Mouse (Mus musculus) brain, adult 2 months (tissue): Measurements from ENCODE around the gene 9530068E07Rik.
"Not testable (repeated sequence)": the region's sequence is repeated elsewhere in the genome, so short reads cannot be mapped to it uniquely, and the experiment has no call there.

Source experiments
- DNase-seq: peaks from one replicate; pipeline ENCODE4 v3.0.0; 2011; ENCODE audit warnings: low read depth, low spot score

Gene 9530068E07Rik

GRCm38 (mm10) chr11:52373841-52374240, 22.4 kb upstream of the 9530068E07Rik start:
- no peak for DNase-seq

- DNase-seq = peak; percentile 74
These were observed 21.9 kb upstream of the 9530068E07Rik start for GRCm38 (mm10) chr11:52374340-52374739.

- DNase-seq = no peak
These were observed 18.6 kb upstream of the 9530068E07Rik start for GRCm38 (mm10) chr11:52377579-52377978.

- DNase-seq = no peak
These were observed 17.0 kb upstream of the 9530068E07Rik start for GRCm38 (mm10) chr11:52379241-52379640.

- no peak for DNase-seq
These were observed 12.5 kb upstream of the 9530068E07Rik start for GRCm38 (mm10) chr11:52383741-52384140.

- no peak for DNase-seq
These were observed 11.6 kb upstream of the 9530068E07Rik start for GRCm38 (mm10) chr11:52384667-52385066.

GRCm38 (mm10) chr11:52386892-52387291, 9.3 kb upstream of the 9530068E07Rik start:
- peak; percentile 21 for DNase-seq

GRCm38 (mm10) chr11:52388150-52388549, 8.1 kb upstream of the 9530068E07Rik start:
- DNase-seq = no peak

- not testable (repeated sequence) for DNase-seq
These were observed 7.2 kb upstream of the 9530068E07Rik start for GRCm38 (mm10) chr11:52388979-52389378.

- no peak for DNase-seq
These were observed 6.3 kb upstream of the 9530068E07Rik start for GRCm38 (mm10) chr11:52389933-52390332.

GRCm38 (mm10) chr11:52394494-52394893, 1.7 kb upstream of the 9530068E07Rik start:
- no peak for DNase-seq

GRCm38 (mm10) chr11:52395343-52395742, 885 bp upstream of the 9530068E07Rik start:
- no peak for DNase-seq

GRCm38 (mm10) chr11:52396597-52397188, 465 bp downstream of the 9530068E07Rik start:
- DNase-seq = peak; percentile 26

GRCm38 (mm10) chr11:52397385-52397987, 1.3 kb downstream of the 9530068E07Rik start:
- DNase-seq = no peak

- no peak for DNase-seq
These were observed 5.2 kb downstream of the 9530068E07Rik start for GRCm38 (mm10) chr11:52401476-52401875.

GRCm38 (mm10) chr11:52402566-52402965, 6.3 kb downstream of the 9530068E07Rik start:
- no peak for DNase-seq

GRCm38 (mm10) chr11:52404209-52404608, 8.0 kb downstream of the 9530068E07Rik start:
- DNase-seq = no peak

- DNase-seq = no peak
These were observed 9.0 kb downstream of the 9530068E07Rik start for GRCm38 (mm10) chr11:52405196-52405688.

- DNase-seq = no peak
These were observed 13.1 kb downstream of the 9530068E07Rik start for GRCm38 (mm10) chr11:52409316-52409715.

GRCm38 (mm10) chr11:52418358-52418757, 22.1 kb downstream of the 9530068E07Rik start:
- no peak for DNase-seq

GRCm38 (mm10) chr11:52419246-52419645, 23.0 kb downstream of the 9530068E07Rik start:
- no peak for DNase-seq

- DNase-seq = no peak
These were observed 23.6 kb downstream of the 9530068E07Rik start for GRCm38 (mm10) chr11:52419861-52420260.
